Mouse (Mus musculus): Measurements from ENCODE around the gene Hdac10.

- TF ChIP-seq GATA1 (IDR thresholded peaks at IDR 0.05; ENCODE audit: low read length) (no peak), TAL1 (IDR thresholded peaks at IDR 0.05; ENCODE audit: low read length) (no peak)
Observed at GRCm38 (mm10) chr15:89173024-89173905, 44.8 kb upstream of the Hdac10 start.

All from erythroblast, embryonic 14.5 days (primary cell).